Mouse (Mus musculus) liver, adult 2 months (tissue): ENCODE results near the gene Specc1.

Experiments
- CTCF ChIP-seq: fragments of 200-500 bp; IDR thresholded peaks from 2 replicates; pipeline ENCODE4 v1.5.1; 2011; ENCODE audit warnings: low read depth, low read length, control low read depth
- POLR2A ChIP-seq: fragments of 200-500 bp; IDR thresholded peaks from 2 replicates; pipeline ENCODE4 v1.6.1; 2011; ENCODE audit warnings: low read length, control low read depth; ENCODE audit not compliant: insufficient read depth; ENCODE audit errors: extremely low read depth

DNA sequence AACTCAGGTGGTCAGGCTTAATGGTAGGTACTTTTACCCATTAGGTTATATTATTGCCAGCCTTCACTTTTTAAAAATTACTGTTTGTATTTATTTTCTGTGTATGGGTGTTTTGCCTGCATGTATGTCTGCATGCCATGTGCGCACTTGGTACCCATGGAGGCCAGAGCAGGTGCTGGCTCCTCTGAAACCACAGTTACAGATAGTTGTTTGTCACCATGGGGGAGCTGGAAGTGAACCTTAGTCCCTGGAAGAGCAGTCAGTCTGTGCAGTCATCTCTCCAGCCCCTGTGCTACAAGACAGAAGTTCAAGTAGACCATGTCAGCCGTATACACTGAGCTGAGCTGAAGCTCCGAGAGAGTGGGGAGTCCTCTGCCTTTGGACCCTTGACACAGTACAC is 6.6 kb downstream of the Specc1 start:
- TF ChIP-seq CTCF: no peak
- TF ChIP-seq POLR2A: no peak
